Mouse (Mus musculus): ENCODE measurements around the gene Clec9a.

Clec9a gene

DNA sequence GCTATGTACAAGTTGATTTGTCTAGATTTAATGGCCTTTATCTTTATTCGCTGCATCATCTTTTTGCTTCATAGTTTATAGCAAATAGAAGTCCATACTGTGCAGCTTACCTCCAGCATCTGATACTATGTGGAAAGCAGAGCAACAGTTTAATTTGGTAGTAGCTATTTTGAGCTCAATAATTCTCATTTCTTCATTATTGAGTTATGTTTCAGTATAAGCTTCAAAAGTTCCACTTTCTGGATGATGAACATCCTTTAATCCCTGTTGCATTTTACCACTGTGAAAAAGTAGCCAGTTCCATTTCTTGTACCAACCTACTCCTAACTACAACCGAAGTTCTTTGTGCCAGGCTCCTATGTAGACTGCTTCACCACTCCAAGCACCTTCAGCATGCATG lies at the start of gene Clec9a:
Gene Clec9a (plus strand): TSS at position 301 of the 400 bp plus-strand sequence.
- DNase-seq = no peak

DNA sequence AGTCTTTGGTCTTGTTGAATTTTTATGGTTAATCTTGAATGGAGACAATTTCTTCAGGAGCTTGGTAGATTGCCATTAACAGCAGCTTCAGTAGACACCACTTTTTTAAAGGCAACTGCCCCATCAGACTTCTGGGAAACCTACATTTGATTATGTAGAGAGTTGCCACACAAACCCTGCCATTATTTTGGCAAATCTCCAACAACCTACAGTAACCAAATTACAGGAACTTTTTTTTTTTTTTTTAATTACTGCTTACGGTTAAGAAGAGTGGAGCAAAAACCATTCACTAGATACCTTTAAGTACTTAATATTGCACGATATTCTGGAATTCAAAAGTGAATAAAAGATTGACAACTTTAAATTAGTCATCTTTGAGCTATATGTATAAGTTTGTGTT lies 49.1 kb upstream of the Clec9a start:
- DNase-seq = no peak

DNA sequence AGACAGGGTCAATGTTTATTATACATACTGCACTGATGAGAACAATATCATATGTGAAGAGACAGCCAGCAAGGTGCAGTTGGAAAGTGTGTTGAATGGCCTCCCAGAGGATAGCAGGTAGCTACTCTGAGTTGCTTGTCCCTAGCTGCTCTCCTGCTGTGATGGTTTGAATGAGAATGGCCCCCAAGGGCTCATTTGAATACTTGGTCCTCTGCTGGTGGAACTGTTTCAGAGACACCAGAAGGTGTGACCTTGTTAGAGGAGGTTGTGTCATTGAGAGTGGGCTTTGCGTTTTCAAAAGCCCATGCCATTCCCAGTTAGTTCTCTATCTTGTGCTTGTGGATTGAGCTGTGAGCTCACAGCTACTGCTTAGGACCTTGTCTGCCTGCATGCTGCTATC lies 44.7 kb upstream of the Clec9a start:
- no peak for DNase-seq

DNA sequence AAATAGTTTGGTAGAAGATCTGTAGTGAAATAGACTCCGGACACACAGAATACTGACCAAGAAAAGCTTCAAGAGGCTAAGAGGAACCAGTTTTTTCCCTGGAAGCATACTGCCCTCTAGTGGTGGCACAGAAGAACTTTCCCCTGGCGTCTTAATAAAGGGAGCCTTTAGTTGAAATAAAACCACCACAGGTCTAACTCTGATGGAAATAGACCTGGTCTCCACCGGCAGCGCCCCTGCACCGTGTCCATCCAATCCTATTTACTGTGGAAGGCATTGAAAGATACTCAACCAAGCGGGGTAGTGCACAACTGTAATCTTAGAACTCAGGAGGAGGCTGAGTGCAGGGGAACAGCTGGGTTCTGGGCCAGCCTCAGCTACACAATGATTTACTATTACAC lies 42.7 kb upstream of the Clec9a start:
- peak; percentile 4 for DNase-seq

DNA sequence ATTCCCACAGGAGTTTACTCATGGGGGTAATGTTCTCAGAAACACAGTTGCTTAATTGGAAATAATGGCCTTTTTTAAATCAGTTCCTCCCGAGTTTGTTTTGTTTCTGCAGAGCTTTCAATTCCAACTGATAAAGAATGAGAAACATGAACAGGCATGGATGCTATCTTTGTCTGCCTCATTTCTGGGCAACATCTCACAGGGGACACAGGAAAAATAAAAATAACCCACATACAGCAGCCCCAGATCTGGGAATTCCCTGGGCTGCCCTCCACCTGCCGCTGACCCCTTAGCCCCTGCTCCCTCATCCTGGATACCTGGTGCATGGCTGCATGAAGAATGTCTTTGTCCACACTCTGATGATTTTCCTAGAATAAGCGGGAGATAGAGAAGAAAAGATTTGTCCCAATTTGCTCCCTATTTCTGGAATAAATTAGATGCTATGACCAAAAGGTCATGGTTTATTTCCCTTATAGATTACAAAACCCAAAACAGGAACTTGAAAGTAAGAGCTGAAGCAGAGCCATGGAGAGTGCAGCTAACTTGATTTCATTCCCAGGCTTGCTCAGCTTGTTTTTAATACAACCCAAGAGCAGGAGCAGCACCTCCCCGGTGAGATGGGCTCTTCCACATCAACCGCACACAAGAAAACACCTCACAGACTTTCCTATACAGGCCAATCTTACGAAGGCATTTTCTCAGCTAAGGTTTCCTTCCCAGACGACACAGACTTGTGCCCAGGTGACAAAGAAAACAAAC lies 39.1 kb upstream of the Clec9a start:
- no peak for DNase-seq

DNA sequence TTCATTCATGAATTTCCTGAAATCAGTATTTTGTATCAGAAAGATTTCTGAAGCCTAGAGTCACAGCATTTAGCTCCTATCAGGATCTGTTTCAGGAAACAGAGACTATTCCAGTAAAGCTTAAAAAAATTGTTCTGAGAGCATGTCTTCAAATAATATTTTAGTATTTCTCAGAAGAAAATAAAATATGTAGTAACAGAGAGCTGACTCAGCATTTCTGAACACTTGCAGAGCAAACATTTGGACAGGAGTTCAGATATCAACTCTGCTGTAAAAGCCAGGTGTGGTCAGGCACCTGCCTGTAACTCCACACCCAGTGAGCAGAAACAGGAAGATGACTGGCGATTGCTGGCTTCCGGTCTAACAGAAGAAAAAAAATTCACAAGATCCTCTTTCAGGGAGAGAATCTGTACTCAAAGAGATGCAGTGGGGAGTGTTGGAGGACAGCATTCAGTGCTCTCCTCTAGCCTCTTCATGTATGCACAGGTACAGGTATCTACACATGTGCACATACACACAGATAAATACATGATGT lies 33.7 kb upstream of the Clec9a start:
- DNase-seq = no peak

DNA sequence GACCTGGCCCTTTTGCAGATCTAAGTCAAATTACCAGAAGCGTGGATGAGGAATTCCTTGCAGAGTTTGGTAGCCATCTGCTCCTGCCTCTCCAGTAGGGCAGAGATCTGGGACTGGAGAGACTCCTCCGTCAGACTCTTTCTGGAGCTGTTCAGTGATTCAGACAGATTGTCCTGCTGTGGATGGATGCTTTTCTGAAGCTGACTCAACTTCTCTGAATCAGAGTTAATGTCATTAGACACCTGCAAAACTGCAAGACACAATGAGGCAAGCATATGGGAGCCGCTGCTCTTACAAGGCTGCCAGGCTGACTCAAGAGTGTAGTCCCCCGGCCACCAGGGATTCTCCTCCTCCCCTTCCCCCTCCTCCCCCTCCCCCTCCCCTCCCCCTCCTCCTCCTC lies 28.2 kb upstream of the Clec9a start:
- no peak for DNase-seq

DNA sequence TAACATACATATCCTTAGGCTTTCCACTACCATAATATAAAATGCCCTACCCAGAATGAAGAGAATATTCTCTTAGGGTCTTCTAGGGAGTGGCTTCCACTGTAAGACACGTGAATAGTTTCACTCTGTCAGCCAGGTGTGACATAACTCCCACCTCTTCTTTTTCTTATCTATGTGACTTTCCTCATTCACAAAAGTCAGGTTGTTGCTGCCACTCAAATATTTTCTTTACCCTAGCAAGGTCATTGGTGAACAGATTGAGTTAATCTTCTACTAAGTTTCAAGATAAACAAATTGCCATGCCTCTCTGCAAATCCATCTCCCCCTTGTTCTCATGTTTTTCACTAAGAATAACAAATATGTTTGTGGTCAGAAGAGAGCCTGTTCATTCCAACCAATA lies 26.9 kb upstream of the Clec9a start:
- DNase-seq = no peak

DNA sequence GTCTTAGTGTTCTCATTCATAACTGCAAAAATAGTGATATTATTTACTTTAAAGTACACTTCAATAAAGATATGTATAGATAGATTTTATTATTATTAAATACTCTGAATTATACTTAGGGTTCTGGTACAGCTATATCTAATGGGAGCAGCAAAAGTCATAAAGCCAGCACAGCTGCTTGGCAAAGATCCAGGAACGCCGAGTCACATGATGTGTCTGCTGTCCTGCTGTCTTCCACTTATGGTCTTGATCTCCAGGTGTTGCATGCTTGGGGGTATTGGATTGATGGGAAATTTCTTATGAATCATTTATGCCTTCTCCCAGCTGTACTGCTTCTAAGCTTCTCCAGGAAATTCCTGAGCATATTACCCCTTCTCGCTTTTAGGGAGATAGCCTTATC lies 25.2 kb upstream of the Clec9a start:
- DNase-seq = no peak

DNA sequence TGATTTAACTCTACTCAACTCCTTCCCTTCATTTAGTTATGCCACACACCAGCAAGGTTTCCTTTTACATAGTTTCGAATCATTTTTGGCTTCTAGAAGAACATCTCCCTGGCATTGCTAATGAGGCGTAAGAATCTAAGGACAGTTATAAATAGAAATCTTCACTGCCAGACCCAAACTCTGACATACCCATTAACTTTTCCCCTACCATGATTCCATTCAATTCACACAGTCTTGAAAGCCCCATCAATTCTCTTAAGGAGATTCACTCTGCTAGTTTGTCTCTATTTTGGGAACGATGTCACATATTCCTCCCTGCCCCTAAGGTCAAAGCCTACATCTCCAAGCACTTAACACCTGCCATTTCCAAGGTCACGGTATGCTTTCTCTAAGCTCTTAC lies 23.7 kb upstream of the Clec9a start:
- DNase-seq = no peak

DNA sequence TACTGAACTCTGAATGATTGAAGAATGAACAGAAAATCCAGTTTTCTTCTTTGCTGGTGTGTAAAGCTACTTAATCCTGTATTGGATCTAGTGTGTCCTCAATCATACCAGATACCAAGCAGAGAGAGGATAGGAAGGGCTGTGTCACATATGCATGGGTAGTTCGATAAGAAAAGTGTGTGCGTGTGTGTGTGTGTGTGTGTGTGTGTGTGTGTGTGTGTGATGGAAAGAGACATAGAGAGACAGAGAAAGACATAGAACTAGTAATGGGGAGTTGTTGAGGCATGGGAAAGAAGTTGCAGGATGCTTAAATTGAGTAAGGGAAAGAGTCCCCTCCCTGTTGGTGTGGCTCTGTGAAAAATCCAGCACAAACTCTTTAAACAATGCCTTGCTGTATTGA lies 22.9 kb upstream of the Clec9a start, which contains the start of gene Clec12b:
Gene Clec12b (minus strand): TSS at position 101 of the 400 bp plus-strand sequence.
- DNase-seq = no peak

DNA sequence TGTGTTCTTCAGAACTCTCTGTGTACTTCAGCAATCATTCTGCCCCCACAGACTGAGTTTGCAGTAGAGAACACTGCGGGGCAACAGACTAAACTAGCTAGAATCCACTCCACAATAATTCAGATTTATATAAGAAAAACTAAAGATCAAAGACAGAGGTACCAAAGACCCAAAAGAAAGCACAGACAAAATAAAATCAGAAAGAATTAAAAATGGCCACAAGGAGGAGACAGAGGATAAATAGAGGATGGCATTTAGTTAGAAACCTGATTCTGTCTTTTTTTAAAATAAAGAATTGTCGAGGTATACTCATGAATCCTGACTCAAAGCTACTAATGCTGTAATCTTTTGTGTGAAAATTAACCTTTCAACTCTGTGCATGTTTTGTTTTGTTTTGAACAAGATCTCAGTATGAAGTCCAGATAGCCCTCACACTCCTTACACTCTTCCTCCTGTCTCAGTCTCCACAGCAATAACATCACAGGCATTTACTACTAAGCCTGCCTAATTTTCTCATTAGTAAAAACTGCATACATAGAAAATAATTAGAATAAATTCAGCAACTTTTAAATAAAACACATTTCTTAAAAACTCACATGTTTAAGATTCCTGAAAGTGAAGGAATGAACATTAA lies 15.5 kb upstream of the Clec9a start:
- DNase-seq = no peak

DNA sequence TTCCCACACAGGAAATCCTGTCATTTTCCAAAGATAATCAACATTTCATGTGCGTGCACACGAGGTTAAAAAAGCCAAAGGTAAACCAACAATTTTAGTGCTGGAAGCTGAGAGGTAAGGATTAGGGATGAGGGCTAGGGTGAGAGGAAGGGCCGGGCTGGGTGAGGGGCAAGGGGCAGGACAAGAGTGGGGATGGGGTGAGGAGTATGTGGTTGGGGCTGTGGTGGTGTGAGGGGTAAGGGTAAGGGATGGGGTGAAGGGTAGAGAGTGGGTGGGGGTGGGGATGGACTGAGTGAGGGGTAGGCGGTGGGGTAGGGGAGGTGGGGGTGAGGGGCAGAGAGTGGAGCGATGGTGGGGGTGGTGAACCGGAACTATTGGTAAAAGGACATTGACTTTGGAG lies 14.9 kb upstream of the Clec9a start:
- no peak for DNase-seq

DNA sequence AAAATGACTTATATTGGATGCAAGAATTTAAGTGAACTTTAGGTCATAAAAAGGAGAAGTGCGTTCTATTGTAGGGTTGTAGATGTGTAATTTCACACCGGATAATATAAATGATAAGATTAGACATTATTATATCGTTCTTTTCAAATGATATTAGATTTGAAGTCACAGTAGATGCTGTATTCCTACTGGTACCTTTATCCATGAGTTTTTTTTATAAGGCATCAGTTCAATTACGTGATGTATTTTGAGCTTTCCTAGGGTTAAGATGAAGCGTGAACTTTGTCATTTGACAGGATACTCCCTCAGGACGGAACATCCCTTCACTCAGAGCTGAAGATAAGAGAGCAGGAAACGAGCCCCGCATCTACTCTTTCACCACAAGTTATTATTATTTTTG lies 11.7 kb upstream of the Clec9a start, which contains the start of gene Clec1b:
Gene Clec1b (plus strand): TSS at position 301 of the 400 bp plus-strand sequence.
- DNase-seq = no peak

DNA sequence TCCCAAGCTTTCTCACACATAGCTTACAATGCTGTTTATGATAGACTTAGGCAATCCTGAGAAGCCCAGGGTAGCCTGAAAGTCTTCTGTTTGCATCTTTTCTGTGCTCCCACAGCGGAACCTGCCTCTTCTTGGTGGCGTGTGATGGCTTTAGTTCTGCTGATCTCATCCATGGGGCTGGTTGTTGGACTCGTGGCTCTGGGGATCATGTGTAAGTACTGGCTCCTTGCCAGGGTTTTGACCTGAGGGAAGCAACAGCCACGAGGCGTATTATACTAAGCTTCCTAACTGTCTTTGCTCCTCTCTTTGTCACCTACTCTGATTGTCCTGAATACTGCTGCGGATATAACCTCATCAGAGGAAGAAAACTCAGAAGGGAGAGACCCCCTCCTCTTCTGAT lies 8.7 kb upstream of the Clec9a start:
- no peak for DNase-seq

DNA sequence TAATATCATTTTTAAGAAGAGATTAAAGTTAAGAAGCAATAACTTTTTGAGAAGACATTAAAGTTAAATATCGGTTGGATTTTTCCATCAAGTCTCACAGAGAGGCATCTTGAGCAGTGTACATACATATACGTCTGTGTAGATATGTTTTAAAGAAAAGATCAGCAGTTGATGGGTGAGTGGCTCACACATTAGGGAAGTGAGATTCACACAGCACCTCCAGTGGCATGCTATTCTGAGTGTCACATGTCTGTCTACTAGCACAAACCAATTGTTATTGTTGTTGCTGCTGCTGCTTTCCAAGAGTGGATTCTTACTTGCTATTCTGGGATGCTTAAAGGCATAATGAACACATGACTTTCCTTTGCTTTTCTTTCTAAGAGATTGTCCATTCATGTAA lies 6.3 kb upstream of the Clec9a start:
- no peak for DNase-seq

DNA sequence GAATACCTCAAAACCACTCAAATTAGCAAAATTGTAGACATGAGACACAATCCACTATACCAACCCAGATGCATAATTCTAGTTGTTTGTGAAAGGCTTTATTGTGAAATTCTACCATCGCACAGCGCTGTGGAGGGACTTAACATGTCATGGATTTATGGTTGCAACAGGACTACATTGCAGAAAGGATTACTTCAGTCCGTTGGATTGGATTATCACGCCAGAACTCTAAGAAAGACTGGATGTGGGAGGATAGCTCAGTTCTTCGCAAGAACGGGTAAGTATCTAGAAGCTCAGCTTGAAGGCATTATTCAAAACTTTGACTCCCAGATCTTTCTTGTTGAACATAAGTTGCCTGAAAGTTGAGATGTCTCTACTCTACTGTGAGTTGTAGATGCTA lies 5.3 kb upstream of the Clec9a start:
- no peak for DNase-seq

DNA sequence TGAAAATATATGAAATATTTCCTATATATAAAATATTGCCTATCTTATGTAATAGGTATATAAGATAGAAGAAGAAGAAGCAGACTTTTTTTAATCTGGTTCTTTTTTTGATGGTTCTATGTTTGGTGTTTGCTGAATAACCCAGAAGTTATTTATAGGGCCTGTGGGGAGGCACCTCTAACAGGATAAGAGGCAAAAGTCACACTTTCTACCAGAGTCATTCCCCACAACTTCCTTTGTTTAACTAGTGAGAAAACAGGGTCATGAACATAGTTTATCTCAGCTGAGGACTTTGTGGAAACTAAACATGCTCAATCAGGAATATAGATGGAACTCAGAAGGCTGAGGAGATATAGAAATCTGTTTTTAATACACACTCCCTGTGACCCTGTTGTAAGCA lies 2.7 kb upstream of the Clec9a start:
- DNase-seq = no peak

DNA sequence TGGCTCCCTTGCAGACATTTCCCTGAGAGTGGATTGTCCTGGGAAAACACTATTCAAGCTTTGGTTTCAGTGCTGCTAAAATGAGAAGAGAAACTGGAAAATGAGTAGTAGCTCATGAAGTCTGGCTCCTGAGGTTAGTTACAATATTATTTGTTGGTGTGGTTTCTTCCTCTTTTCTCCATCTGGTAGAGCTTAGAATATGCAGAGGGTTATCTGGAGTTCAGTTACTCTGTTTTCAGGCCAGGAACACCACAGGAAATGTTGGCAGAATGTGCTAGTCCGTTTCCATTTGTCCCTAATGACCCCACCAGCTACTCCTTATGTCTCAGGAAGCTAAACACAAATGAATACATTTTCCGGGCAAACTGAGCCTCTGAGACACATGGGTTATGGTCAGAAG lies 1.3 kb upstream of the Clec9a start:
- no peak for DNase-seq

DNA sequence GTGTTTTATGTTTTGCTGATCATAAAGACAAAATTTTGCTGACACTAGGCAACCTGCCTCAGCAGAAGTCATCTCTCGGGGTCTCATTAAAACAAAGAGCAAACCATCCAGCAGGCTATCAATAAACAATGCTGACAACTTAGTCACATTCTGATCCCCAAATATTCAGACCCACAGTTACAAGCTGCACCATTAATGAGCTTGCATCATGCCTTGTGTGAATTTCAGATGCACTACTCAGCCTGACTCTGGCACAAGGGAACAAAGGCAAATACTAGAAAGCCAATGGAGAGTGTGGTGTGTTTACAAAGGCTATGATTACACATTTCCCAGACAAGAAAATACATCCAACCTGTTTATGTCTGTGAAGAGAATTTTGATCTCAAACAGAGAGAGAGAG lies 5.5 kb downstream of the Clec9a start:
- DNase-seq = no peak

DNA sequence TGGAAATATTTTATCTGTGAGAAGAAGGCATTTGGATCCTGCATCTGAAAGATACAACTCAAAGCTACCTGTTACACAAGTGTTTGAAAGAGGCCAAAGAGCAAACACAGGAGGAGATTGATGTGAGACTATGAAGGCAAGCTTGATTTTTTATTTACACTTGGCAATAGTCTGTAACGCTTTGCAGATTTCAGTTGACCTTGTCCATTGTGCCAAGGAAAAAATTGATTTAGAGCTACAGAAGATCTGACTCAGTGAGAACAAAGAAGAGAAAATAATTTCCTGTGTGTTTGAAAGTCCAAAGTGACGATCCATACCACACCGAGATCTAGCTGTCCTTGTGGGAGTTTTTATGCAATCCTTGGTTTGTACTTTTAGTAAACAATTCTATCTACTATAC lies 13.6 kb downstream of the Clec9a start:
- DNase-seq = no peak

DNA sequence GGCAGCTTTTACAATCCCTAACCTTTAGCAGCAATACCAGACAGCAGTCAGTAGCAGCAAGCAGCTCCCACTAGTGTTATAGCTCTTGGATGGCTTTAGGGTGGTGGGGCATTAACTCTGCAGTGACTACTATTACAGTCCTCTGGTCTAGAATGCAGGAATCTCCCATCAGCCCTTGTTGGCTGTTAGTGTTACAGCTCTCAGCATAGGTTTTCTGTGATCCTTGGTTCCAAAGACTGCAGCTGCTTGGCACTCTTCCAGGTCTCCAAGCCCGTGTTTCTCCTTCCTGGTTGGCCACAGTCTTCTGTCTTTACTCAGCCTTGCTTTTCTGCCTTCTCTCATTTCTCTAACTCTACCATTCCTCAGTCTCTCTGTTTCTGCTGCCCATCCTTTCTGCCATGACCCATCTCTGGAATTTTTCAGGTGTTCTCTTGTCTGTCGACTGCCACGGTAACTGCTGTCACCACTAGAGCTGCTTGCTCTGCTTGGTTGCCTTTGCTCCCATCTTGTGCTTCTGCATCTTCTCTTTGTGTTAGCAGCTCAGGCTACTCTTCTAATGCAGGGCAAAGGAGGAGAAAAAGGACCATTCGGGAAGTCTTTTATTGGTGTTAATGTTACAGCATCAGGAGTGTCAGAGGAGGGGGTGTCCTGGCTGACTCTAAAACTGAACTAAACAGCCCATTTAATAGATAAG lies 14.5 kb downstream of the Clec9a start:
- no peak for DNase-seq

DNA sequence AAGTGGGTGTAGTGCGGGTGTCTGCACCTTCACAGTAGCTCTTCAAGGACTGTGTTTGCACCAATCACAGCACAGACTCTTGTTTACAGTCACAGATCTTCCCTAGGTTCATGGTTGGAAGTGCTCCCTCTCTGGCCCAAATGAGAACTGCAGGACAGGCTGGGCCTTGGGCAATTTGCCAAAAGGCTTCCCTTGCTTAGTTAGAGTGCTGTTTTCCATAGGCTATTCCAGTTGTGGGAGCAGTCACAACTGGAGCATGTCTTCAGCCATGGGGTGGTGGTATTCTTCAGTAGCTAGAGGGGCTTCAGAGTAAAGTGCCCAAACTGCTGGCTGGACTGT lies 15.0 kb downstream of the Clec9a start:
- peak; percentile 20 for DNase-seq

DNA sequence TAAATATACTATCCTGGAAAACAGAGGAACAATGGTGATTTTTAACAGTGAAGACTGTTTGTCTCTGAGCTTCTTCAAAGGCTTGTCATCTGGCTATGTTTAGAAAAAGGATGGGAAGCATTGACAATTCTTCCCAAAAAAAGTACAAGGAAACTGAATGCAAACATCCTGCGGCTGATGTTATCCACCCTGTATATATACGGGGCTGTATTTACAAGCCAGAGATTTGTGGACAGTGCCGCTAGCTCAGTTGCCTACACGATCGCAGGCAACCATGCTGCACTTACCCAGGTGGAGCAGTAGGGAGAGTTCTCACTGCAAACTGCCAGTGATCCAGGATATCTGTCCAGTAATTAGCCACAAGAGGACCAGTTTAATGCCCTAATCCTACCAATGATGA lies 16.6 kb downstream of the Clec9a start:
- no peak for DNase-seq

All from cerebellum, adult 11-12 months (tissue).